Mouse (Mus musculus): ENCODE measurements around the gene Cpsf6.

GRCm38 (mm10) chr10:117406283-117406588, 26.4 kb upstream of the Cpsf6 start:
- TF ChIP-seq EP300 (optimal IDR thresholded peaks at IDR 0.05) (no peak), CTCF (IDR thresholded peaks at IDR 0.05; ENCODE audit: low read depth) (no peak)

Measured in stomach, postnatal 0 days (tissue).